Mouse (Mus musculus) kidney, adult 9 months (tissue): ENCODE data around the gene Bola3.
"Not testable (repeated sequence)": the region's sequence is repeated elsewhere in the genome, so short reads cannot be mapped to it uniquely, and the experiment has no call there.

Experiments used
- DNase-seq: peaks from one replicate; pipeline ENCODE4 v3.0.0; 2022

Bola3 gene

GRCm38 (mm10) chr6:83348873-83349272 is at the start of gene Bola3:
Gene Bola3, plus strand, starts transcription at chr6:83349147.
- no peak for DNase-seq

- no peak for DNase-seq
Measured at GRCm38 (mm10) chr6:83300447-83301229, 48.3 kb upstream of the Bola3 start.

- DNase-seq, result no peak
Measured at GRCm38 (mm10) chr6:83301294-83301693, 47.7 kb upstream of the Bola3 start.

GRCm38 (mm10) chr6:83302264-83302663 is 46.7 kb upstream of the Bola3 start:
- DNase-seq, result peak; percentile 36

- DNase-seq, result no peak
Measured at GRCm38 (mm10) chr6:83309017-83309416, 39.9 kb upstream of the Bola3 start.

- DNase-seq, result no peak
Measured at GRCm38 (mm10) chr6:83311206-83311605, 37.7 kb upstream of the Bola3 start.

- DNase-seq, result peak; percentile 26
Measured at GRCm38 (mm10) chr6:83312021-83312420, 36.9 kb upstream of the Bola3 start.

GRCm38 (mm10) chr6:83312514-83312913 is 36.4 kb upstream of the Bola3 start:
- DNase-seq, result no peak

GRCm38 (mm10) chr6:83315293-83315692 is 33.7 kb upstream of the Bola3 start:
- DNase-seq, result no peak

- DNase-seq, result no peak
Measured at GRCm38 (mm10) chr6:83316022-83316421, 32.9 kb upstream of the Bola3 start.

- DNase-seq, result peak; percentile 89
Measured at GRCm38 (mm10) chr6:83317108-83317741, 31.7 kb upstream of the Bola3 start.

- no peak for DNase-seq
Measured at GRCm38 (mm10) chr6:83321927-83322326, 27.0 kb upstream of the Bola3 start.

- no peak for DNase-seq
Measured at GRCm38 (mm10) chr6:83322794-83323193, 26.2 kb upstream of the Bola3 start.

- no peak for DNase-seq
Measured at GRCm38 (mm10) chr6:83323652-83324419, 25.1 kb upstream of the Bola3 start.

GRCm38 (mm10) chr6:83325525-83326393 is 23.2 kb upstream of the Bola3 start, which contains the start of the genes Mthfd2 and Mob1a:
Gene Mthfd2, minus strand, starts transcription at chr6:83325908.
Gene Mob1a, plus strand, starts transcription at chr6:83326016.
- DNase-seq, result peak; percentile 96

- DNase-seq, result no peak
Measured at GRCm38 (mm10) chr6:83326394-83326736, 22.6 kb upstream of the Bola3 start.

- DNase-seq, result no peak
Measured at GRCm38 (mm10) chr6:83326761-83327160, 22.2 kb upstream of the Bola3 start.

- DNase-seq, result no peak
Measured at GRCm38 (mm10) chr6:83327591-83328190, 21.3 kb upstream of the Bola3 start.

GRCm38 (mm10) chr6:83341387-83341786 is 7.6 kb upstream of the Bola3 start:
- DNase-seq, result no peak

- no peak for DNase-seq
Measured at GRCm38 (mm10) chr6:83342957-83343356, 6.0 kb upstream of the Bola3 start.

GRCm38 (mm10) chr6:83345285-83345684 is 3.7 kb upstream of the Bola3 start:
- not testable (repeated sequence) for DNase-seq

- DNase-seq, result no peak
Measured at GRCm38 (mm10) chr6:83347916-83348315, 1.0 kb upstream of the Bola3 start.
